ENCODE assay signal across 19 mouse cellular contexts in genomic region chr6:147700629-147701028, GRCm38 (mm10).
"Had no signal": no experiment of that assay in that cellular context is flagged by ENCODE, and none has a peak within 500 bp of the region (broad histone marks: within the 10 kb centered on the region; RNA-seq: fewer than 3 reads in every experiment).

No protein-coding gene starts in this region.

- H3K4me2 ChIP-seq: limb, embryonic 12.5 days; limb, embryonic 15.5 days; liver, embryonic 11.5 days; lung, embryonic 14.5 days; midbrain, embryonic 12.5 days; neural tube, embryonic 13.5 days had no signal

- H3K9me3 ChIP-seq: limb, embryonic 12.5 days; limb, embryonic 15.5 days; midbrain, embryonic 12.5 days; neural tube, embryonic 13.5 days had no signal

- H3K27me3 ChIP-seq: limb, embryonic 12.5 days; limb, embryonic 15.5 days; midbrain, embryonic 12.5 days; neural tube, embryonic 13.5 days had no signal

- H3K9ac ChIP-seq: limb, embryonic 12.5 days; limb, embryonic 15.5 days; liver, embryonic 14.5 days; liver, postnatal 0 days; lung, embryonic 14.5 days; midbrain, embryonic 12.5 days; neural tube, embryonic 13.5 days had no signal

- H3K27ac ChIP-seq: limb, embryonic 12.5 days; limb, embryonic 15.5 days; liver, embryonic 14.5 days; midbrain, embryonic 12.5 days; neural tube, embryonic 13.5 days; stomach, postnatal 0 days had no signal

- H3K4me1 ChIP-seq: limb, embryonic 15.5 days; midbrain, embryonic 12.5 days; neural tube, embryonic 13.5 days had no signal

- H3K4me3 ChIP-seq: limb, embryonic 12.5 days; limb, embryonic 15.5 days; midbrain, embryonic 12.5 days; myocyte; neural tube, embryonic 13.5 days had no signal

- DNase-seq: kidney, adult 11 months; kidney, adult 8-10 months; kidney, postnatal 25 days; left cerebral cortex, postnatal 4 days; liver, postnatal 0 days; lung, embryonic 14.5 days; lung, postnatal 10 days; lung, postnatal 4 days; thymus, adult 2 months; thymus, postnatal 25 days had no signal

- H3K36me3 ChIP-seq: limb, embryonic 12.5 days; limb, embryonic 15.5 days; midbrain, embryonic 12.5 days; neural tube, embryonic 13.5 days had no signal

- ATAC-seq: liver, postnatal 0 days; midbrain, embryonic 16.5 days had no signal
